Mouse (Mus musculus) ES-E14 (cell line): Measurements from ENCODE around the gene Ppp1r9b.

ENCODE experiments used
- MAFK ChIP-seq: IDR thresholded peaks from 2 replicates; pipeline ENCODE4 v1.6.1; 2014; ENCODE audit warnings: mild to moderate bottlenecking, low read depth, low read length, inconsistent platforms; ENCODE audit not compliant: insufficient read depth
- ZC3H11A ChIP-seq: IDR thresholded peaks from 2 replicates; pipeline ENCODE4 v1.6.1; 2012; ENCODE audit warnings: low read depth, mild to moderate bottlenecking, inconsistent platforms, low read length, borderline replicate concordance

GRCm38 (mm10) chr11:95033617-95034016, 42.8 kb downstream of the Ppp1r9b start:
- TF ChIP-seq MAFK = no peak
- no peak for TF ChIP-seq ZC3H11A
